Mouse (Mus musculus) spleen, adult 2 months (tissue): ENCODE measurements around the gene Ano10.

Experiments used
- CTCF ChIP-seq: fragments of 200-500 bp; IDR thresholded peaks from 2 replicates; pipeline ENCODE4 v1.5.1; 2011; ENCODE audit warnings: mild to moderate bottlenecking, inconsistent platforms; ENCODE audit not compliant: insufficient read depth, insufficient read length, insufficient replicate concordance; ENCODE audit errors: extremely low read depth
- POLR2A ChIP-seq: fragments of 200-500 bp; IDR thresholded peaks from 2 replicates; pipeline ENCODE4 v1.6.1; 2011; ENCODE audit warnings: low read depth, low read length, inconsistent platforms

GRCm38 (mm10) chr9:122242856-122243255, 51.4 kb downstream of the Ano10 start:
- TF ChIP-seq CTCF (no peak), POLR2A (no peak)
